Mouse (Mus musculus) kidney, postnatal 4 days (tissue): Measurements from ENCODE around the gene Cdv3.
"Not testable (repeated sequence)": the region's sequence is repeated elsewhere in the genome, so short reads cannot be mapped to it uniquely, and the experiment has no call there.

Source experiments
- DNase-seq, 2 experiments: peaks; one replicate each; pipeline ENCODE4 v3.0.0; 2021; ENCODE audit warnings: mixed read lengths in 2 of 2

Cdv3 gene

GRCm38 (mm10) chr9:103372271-103373010 lies 6.8 kb upstream of the Cdv3 start:
- no peak for DNase-seq

- no peak for DNase-seq
These were observed 4.3 kb upstream of the Cdv3 start for GRCm38 (mm10) chr9:103369951-103370350.

GRCm38 (mm10) chr9:103366356-103366755 lies 716 bp upstream of the Cdv3 start:
- DNase-seq: no peak

- peak; percentile 73 to 84 for DNase-seq
These were observed 895 bp downstream of the Cdv3 start for GRCm38 (mm10) chr9:103364601-103365289.

- DNase-seq: peak; percentile 28 to 47
These were observed 1.8 kb downstream of the Cdv3 start for GRCm38 (mm10) chr9:103363730-103364417.

- no peak for DNase-seq
These were observed 2.6 kb downstream of the Cdv3 start for GRCm38 (mm10) chr9:103363088-103363487.

GRCm38 (mm10) chr9:103360642-103361041 lies 5.0 kb downstream of the Cdv3 start:
- no peak for DNase-seq

- no peak for DNase-seq
These were observed 7.1 kb downstream of the Cdv3 start for GRCm38 (mm10) chr9:103358545-103358944.

- no peak for DNase-seq
These were observed 7.7 kb downstream of the Cdv3 start for GRCm38 (mm10) chr9:103357893-103358292.

GRCm38 (mm10) chr9:103353500-103354260 lies 12.0 kb downstream of the Cdv3 start:
- DNase-seq: not testable (repeated sequence)

GRCm38 (mm10) chr9:103348791-103349190 lies 16.8 kb downstream of the Cdv3 start:
- DNase-seq: no peak

GRCm38 (mm10) chr9:103347996-103348490 lies 17.6 kb downstream of the Cdv3 start:
- no peak for DNase-seq

- DNase-seq: no peak
These were observed 18.6 kb downstream of the Cdv3 start for GRCm38 (mm10) chr9:103347045-103347444.

- no peak for DNase-seq
These were observed 28.7 kb downstream of the Cdv3 start for GRCm38 (mm10) chr9:103336912-103337311.

- no peak for DNase-seq
These were observed 33.0 kb downstream of the Cdv3 start for GRCm38 (mm10) chr9:103332663-103333062.

- DNase-seq: no peak
These were observed 39.2 kb downstream of the Cdv3 start for GRCm38 (mm10) chr9:103326449-103326848.

- no peak for DNase-seq
These were observed 41.0 kb downstream of the Cdv3 start for GRCm38 (mm10) chr9:103324678-103325077.

GRCm38 (mm10) chr9:103309832-103310231 lies 55.8 kb downstream of the Cdv3 start:
- no peak for DNase-seq

- DNase-seq: peak; percentile 12 to 21
These were observed 60.2 kb downstream of the Cdv3 start for GRCm38 (mm10) chr9:103305332-103306041.

- peak; percentile 94 to 96 for DNase-seq
These were observed 60.7 kb downstream of the Cdv3 start, which contains the start of the genes 1300017J02Rik and Topbp1 for GRCm38 (mm10) chr9:103304927-103305326. 1300017J02Rik (minus strand) TSS chr9:103305082. Topbp1 (plus strand) TSS chr9:103305215.
